Mouse (Mus musculus) spleen, postnatal 36 days (tissue): ENCODE measurements around the gene Nelfb.
A peak's percentile ranks its signal among the peaks of the same experiment; 100 is the strongest.

Experiments
- DNase-seq, 2 experiments: peaks; one replicate each; pipeline ENCODE4 v3.0.0; 2022; ENCODE audit warnings: low spot score in 2 of 2, mixed read lengths in 1 of 2

Gene Nelfb

GRCm38 (mm10) chr2:25230581-25230980 is 19.3 kb upstream of the Nelfb start:
- DNase-seq, result no peak

GRCm38 (mm10) chr2:25229582-25229981 is 18.3 kb upstream of the Nelfb start:
- no peak for DNase-seq

- no peak for DNase-seq
These were observed 17.8 kb upstream of the Nelfb start for GRCm38 (mm10) chr2:25228995-25229530.

DNA sequence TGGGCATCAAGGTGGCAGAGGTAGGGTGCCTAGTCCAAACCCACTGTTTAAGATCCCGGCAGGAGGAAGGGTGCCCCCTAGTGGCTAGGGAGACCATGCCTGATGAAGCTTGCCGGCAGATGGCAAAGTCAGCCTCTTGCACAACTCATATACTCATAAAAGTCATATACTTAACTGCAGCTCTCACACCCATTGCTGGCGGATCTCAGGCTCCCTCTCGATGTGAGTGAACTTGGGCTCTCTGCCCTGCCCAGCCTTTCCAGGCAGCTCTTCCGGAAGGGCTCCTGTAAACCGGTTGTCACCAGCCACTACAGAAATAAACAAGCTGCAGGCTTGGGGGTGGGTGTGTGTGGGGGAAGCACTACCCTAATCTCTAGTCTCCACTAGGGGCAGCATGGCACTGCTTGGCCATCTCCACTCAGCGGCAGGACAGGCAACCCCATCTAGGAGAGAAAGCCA is 17.2 kb upstream of the Nelfb start:
- peak; percentile 85 to 88 for DNase-seq

DNA sequence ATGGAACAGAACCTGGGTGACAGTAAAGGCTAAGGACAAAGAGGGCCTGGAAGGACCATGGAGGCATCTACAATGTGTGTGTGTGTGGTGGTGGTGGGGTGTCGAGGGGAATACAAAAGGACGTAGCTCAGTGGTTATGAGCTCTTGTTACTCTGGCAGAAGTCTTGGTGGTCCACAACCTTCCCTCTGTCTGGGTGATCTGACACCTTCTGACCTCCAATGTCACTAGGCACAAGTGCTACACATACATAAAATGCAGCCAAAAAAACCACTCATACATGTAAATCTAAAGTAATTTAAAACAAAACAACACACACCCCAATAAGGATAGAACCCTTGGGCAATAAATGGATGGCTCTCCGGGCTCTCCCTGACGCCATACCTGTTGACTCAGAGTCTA is 16.1 kb upstream of the Nelfb start:
- no peak for DNase-seq

- no peak for DNase-seq
These were observed 15.6 kb upstream of the Nelfb start for GRCm38 (mm10) chr2:25226864-25227263.

DNA sequence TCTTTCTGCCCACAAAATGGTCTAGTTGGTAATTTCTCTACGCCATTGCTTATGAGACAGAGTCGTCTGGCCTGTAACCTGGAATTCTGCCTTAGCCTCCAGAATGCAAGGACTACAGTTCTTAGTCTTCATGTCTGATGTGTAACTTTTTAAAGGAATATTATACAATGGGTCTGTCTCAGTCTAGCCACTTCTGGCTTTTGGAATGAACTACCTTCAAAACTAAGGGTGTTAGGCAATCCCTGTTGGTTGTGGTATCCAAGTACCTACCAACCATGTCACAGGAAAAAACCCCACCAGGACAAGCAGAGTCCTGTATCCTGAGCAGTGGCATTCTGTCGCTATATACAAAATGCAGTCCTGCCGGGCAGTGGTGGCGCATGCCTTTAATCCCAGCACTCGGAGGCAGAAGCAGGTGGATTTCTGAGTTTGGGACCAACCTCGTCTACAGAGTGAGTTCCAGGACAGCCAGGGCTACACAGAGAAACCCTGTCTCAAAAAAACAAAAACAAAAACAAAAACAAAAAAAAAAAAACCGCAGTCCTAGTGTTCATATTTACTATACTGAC is 14.6 kb upstream of the Nelfb start:
- no peak for DNase-seq

- DNase-seq, result peak; percentile 99 to 100
These were observed 13.8 kb upstream of the Nelfb start for GRCm38 (mm10) chr2:25224766-25225752.

DNA sequence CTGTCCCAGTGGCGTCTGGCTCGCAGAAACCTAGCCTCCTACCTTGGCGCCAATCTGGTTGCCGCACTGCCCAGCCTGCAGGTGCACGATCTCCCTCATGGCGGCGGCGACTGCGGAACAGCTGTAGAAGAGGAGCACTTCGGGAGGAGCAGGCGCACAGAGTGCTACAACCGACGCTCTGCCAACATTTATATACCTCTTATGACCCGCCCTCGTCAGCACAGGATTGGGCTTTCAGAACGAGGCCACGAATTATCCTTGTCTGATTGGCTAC is 13.1 kb upstream of the Nelfb start, which contains the start of gene Tubb4b:
Tubb4b (minus strand) TSS at position 211 of the 274 bp plus-strand sequence.
- DNase-seq, result no peak

GRCm38 (mm10) chr2:25223681-25224491 is 12.6 kb upstream of the Nelfb start:
- DNase-seq, result peak; percentile 89 to 90

GRCm38 (mm10) chr2:25221331-25221772 is 10.1 kb upstream of the Nelfb start:
- DNase-seq, result no peak

GRCm38 (mm10) chr2:25218445-25218844 is 7.2 kb upstream of the Nelfb start, which contains the start of gene Fam166a:
Gene Fam166a (plus strand): TSS chr2:25218745.
- no peak for DNase-seq

DNA sequence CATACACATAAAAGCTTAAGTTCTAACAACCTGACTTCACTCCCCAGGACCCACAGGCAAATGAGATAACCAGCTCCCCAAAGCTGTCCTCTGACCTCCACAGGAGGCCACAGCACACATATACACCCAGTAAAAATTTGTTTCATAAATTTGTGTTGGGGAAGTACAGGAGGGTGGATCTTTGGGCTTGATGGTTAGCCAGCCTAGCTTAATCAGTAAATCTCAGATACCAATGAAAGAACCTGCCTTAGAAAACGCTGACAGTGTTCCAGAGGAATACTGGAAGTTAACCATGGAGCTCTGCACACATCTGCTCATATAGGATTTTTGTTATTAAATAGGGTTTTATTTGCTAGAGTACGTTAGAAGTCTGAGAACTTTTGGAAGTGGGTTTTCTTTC is 6.4 kb upstream of the Nelfb start:
- no peak for DNase-seq

- DNase-seq, result no peak
These were observed 3.2 kb upstream of the Nelfb start, which contains the start of gene Stpg3 for GRCm38 (mm10) chr2:25214444-25214843. Gene Stpg3 (minus strand): TSS chr2:25214637.

- no peak for DNase-seq
These were observed 2.1 kb upstream of the Nelfb start for GRCm38 (mm10) chr2:25213266-25213865.

DNA sequence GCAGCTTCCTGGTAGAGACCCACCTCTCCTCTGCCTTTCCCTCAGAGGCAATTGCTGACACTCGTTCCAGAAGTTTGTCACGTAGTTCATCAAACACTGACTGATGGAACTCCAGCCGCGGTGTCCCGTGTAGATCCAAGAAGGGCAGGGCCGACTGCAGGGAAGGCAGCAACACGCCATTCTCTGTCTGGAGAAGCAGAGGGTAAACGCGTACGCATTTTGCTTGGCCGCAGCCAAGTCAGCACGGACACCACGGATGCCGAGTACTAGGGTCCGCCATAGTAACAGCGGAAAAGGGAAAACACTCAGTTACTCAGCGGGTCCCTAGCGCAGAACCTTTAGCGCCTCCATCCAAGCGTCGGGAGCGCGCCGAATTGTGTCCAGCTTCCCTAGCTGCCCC is 603 bp downstream of the Nelfb start:
- no peak for DNase-seq

DNA sequence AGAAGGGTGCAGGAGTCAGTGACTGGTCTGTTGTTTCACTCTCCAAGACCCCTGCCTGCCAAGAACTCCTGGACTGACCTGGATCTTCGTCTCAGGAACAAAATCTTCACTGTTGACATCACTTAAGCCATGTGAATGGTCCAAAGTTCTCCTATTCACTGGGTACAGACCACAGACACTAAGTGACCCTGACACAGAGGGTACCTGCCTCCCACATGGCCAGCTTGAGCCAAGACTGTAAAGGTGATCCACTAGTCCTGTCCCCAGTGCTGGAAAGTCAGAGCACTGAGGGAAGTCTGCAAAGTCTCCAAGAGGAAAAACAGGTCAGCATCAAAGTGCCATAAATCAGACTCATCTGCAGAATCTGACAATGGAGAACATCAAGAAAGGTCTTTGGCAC is 3.7 kb downstream of the Nelfb start:
- DNase-seq, result no peak

GRCm38 (mm10) chr2:25203631-25204214 is 7.6 kb downstream of the Nelfb start:
- peak; percentile 14 to 39 for DNase-seq

- DNase-seq, result no peak
These were observed 10.7 kb downstream of the Nelfb start for GRCm38 (mm10) chr2:25200631-25201030.

GRCm38 (mm10) chr2:25197946-25198345 is 13.3 kb downstream of the Nelfb start:
- no peak for DNase-seq

GRCm38 (mm10) chr2:25197191-25197590 is 14.1 kb downstream of the Nelfb start:
- DNase-seq, result no peak
